Mouse (Mus musculus) megakaryocyte, embryonic 14.5 days (primary cell): Measurements from ENCODE around the gene Foxn3.

Experiments
- FLI1 ChIP-seq: IDR thresholded peaks from 2 replicates; pipeline ENCODE4 v1.6.1; 2012; ENCODE audit warnings: low read length, inconsistent platforms, mixed read lengths
- GATA1 ChIP-seq: IDR thresholded peaks from 3 replicates; pipeline ENCODE4 v1.6.1; 2012; ENCODE audit warnings: mixed read lengths, low read length, inconsistent platforms, borderline replicate concordance

DNA sequence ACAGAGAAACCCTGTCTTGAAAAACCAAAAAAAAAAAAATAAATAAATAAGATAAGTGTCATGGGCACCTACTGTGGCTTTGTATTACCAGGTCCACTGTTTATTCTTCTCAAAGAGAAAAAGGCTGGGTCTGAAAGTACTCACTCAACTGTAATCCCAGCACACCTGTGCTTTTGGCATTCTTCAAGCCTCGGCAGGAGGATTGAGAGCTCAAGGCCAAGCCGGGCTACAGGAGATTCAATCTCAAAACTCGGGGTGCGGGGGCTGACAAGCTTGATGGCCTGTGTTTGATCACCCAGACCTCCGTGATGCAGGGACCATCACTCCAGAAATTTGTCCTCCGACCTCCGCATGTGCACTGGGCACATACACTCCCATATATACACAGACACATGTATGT, 174.1 kb downstream of the Foxn3 start:
- TF ChIP-seq GATA1 = no peak
- no peak for TF ChIP-seq FLI1
